7 mouse cellular contexts compared by ENCODE assay signal in genomic region chr19:58860255-58861173, GRCm38 (mm10).
DNase-seq lines count a peak whose midpoint lies in the region; TF ChIP-seq lines count a peak whose summit lies in the region.

No protein-coding gene starts in this region.

- WGBS in bone marrow, adult 2 months, result 4% methylated on average over 45 of the region's 46 CpGs
- under 1% methylated on average over 46 of the region's 46 CpGs for WGBS in embryonic facial prominence, embryonic 10.5 days
- under 1% methylated on average over 46 of the region's 46 CpGs for WGBS in midbrain, embryonic 10.5 days

- H3K27ac ChIP-seq in bone marrow, adult 2 months (ENCODE audit: control insufficient read depth, insufficient read depth, low read depth, low read length, poor library complexity), result no peak overlapping the region
- H3K27ac ChIP-seq in embryonic facial prominence, embryonic 10.5 days (replicated peaks), result peak overlapping the region; percentile 76
- H3K27ac ChIP-seq in midbrain, embryonic 10.5 days (replicated peaks), result peak overlapping the region; percentile 78

- peak overlapping the region; percentile 52 for H3K4me3 ChIP-seq in bone marrow, adult 2 months (replicated peaks; ENCODE audit: control insufficient read depth, low read depth, low read length)
- peak overlapping the region; percentile 73 for H3K4me3 ChIP-seq in embryonic facial prominence, embryonic 10.5 days
- H3K4me3 ChIP-seq in midbrain, embryonic 10.5 days, result peak overlapping the region; percentile 70

- TF ChIP-seq CTCF in bone marrow, adult 2 months (IDR thresholded peaks at IDR 0.05; ENCODE audit: control insufficient read depth, insufficient read depth, low read length), result no peak

- no peaks in the 10 kb centered on the region for H3K36me3 ChIP-seq in embryonic facial prominence, embryonic 10.5 days (replicated peaks)
- no peaks in the 10 kb centered on the region for H3K36me3 ChIP-seq in midbrain, embryonic 10.5 days

- no peak for TF ChIP-seq POLR2A in bone marrow, adult 2 months (IDR thresholded peaks at IDR 0.05; ENCODE audit: borderline replicate concordance, control insufficient read depth, low read depth, low read length)

- no peaks in the 10 kb centered on the region; the same call in 1 of the 2 replicates for H3K4me1 ChIP-seq in bone marrow, adult 2 months (ENCODE audit: control insufficient read depth, insufficient read depth, low read length)
- peaks cover 31% of the 10 kb centered on the region for H3K4me1 ChIP-seq in embryonic facial prominence, embryonic 10.5 days
- peaks cover 42% of the 10 kb centered on the region for H3K4me1 ChIP-seq in midbrain, embryonic 10.5 days

- intact Hi-C loops in left cerebral cortex, postnatal 4 days (cut with DNase I), result no loop called here

- DNase-seq in embryonic facial prominence, embryonic 10.5 days (ENCODE audit: low spot score), result peak; percentile 93
- DNase-seq in heart, adult 18-20 months, result peak; percentile 89 to 95
- DNase-seq in kidney, adult 18-20 months, result peak; percentile 91
- DNase-seq in left cerebral cortex, postnatal 4 days, result peak; percentile 63
- DNase-seq in midbrain, embryonic 10.5 days (ENCODE audit: low spot score), result peak; percentile 88
- peak; percentile 64 for DNase-seq in right cerebral cortex, postnatal 4 days

- peaks cover 43% of the 10 kb centered on the region for H3K27me3 ChIP-seq in embryonic facial prominence, embryonic 10.5 days (replicated peaks; ENCODE audit: low read depth, poor library complexity, severe bottlenecking)
- H3K27me3 ChIP-seq in midbrain, embryonic 10.5 days (ENCODE audit: low read depth, poor library complexity, severe bottlenecking), result peaks cover 45% of the 10 kb centered on the region

- H3K9me3 ChIP-seq in embryonic facial prominence, embryonic 10.5 days, result no peaks in the 10 kb centered on the region
- 0 out of 2 replicates have a peak, but pooled peaks cover 4% of the 10 kb centered on the region for H3K9me3 ChIP-seq in midbrain, embryonic 10.5 days (replicated peaks)
